Mouse (Mus musculus) left cerebral cortex, adult 11 months (tissue): ENCODE results near the gene 4930480E11Rik.
"Not testable (repeated sequence)": the region's sequence is repeated elsewhere in the genome, so short reads cannot be mapped to it uniquely, and the experiment has no call there.

Source experiments
- DNase-seq: peaks from one replicate; pipeline ENCODE4 v3.0.0; 2022; ENCODE audit warnings: low spot score

Gene 4930480E11Rik

DNA sequence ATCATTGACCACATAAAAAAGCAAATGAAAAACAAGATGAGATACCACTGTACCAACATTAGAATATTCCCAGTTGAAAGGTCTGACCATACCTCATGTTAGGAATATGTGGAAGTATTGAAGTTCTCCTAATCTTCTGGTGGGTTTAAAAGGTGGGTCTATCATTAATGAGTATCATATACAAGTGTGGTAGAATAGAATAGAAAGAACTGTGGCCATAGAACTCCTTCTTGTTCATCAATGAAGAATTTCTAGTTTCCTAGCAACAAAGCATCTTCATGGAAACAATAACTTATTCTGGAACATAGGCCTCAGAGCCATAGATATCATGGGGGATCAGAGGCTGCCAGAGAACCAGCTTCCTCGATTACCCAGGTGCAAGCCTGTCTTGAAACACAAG is at the start of gene 4930480E11Rik:
Gene 4930480E11Rik, plus strand, starts transcription at position 301 of the 400 bp plus-strand sequence.
- DNase-seq: no peak

DNA sequence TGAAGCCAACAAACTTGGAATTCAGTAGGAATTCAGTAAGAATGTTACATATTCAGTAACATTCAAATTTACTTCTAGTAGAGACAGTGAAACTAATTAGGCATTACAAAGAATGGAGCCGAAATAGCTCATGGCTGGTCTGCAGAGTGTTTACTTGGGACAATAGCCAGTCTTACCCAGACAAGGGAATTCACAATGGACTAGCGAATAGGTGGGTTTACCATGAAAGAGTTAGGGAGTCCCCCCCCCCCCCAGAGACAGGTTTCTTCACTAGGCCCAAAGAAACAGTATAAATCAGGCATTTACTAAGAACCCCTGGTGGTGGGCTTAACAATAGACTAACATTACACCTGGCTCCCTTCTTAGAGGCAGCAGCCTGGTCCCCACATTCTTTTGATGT is 33.9 kb downstream of the 4930480E11Rik start:
- not testable (repeated sequence) for DNase-seq
